Mouse (Mus musculus): ENCODE results near the gene Srgap3.

Gene Srgap3

DNA sequence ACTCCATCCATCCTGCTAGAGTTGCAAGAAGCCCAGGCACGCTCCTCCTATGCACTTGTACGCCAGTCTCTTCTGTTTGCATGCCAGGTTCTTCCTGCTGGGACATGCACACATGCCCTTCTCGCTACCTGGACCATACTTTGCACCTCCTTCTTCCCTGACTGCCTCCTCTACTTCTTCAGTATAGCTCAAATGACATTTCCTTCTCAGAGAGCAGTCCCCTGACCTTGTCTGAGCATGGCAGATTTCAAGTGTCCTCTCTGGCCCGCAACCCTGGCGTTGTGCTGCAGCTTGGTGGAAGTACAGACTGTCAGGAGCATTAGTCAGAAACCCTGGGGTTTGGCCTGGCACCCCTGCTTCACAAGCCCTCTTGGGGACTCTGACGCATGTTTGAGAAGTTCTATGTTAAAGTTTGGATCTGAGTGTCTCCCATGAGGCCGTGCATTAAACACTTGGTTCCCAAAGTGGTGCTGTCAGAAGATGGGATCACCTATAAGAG lies 128.6 kb downstream of the Srgap3 start:
- no peak for DNase-seq (ENCODE audit: low read depth, low spot score)

GRCm38 (mm10) chr6:112815604-112816003 lies 131.5 kb downstream of the Srgap3 start:
- DNase-seq (ENCODE audit: low read depth, low spot score), result no peak

DNA sequence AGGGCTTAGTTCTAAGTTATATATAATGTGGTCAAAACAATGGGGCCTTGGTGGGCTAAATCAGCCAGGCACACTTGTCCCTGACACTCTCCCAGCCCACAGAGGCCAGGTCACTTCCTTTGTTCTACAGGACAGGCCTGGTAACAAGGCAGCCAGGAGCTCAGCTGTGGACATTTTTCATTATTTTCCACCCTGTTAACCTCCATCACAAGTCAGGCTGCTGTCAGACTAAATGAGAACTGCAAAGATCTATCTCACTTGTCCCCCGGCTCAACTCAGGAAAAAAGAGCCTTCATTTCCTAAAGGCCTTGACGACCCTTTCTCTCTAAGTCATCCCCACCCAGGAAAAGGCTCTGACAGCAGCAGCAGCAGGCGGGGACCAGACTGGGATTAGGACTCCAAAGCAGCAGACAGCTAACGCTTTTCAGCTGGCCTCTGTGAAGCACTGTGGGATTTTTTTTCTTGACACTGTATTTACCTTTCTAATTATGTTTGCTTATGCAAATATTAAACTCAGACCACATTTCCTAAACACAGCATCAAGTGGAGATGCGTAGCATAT lies 132.5 kb downstream of the Srgap3 start:
- no peak for DNase-seq (ENCODE audit: low read depth, low spot score)

DNA sequence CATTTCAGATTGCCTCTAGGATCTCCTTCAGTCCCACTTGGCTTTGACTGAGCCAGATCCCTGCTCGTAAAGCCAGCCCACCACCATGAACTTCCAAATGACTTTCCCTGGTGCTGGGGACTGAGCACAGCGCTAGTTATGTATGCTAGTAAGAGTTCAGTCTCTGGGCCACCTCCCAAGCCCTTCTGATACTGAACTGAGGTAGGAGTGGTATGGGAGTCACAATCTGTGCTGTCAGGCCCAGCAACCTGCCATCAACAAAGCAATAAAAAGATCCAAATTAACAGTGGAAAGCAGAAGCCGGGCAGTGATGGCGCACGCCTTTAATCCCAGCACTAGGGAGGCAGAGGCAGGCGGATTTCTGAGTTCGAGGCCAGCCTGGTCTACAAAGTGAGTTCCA lies 134.2 kb downstream of the Srgap3 start:
- no peak for DNase-seq (ENCODE audit: low read depth, low spot score)

DNA sequence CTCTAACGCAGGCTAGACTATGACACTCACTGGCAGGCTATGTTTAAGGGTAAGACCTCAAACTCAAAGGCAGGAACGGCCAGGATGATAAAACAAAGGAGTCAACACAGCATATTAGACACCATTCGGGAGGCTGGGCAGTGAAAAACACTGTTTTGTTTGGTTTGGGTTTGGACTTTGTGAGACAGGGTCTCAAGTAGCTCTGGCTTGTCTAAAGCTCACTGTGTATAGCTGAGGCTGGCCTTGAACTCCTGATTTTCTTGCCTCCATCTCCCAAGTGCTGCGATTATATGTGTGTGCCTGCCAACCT lies 136.6 kb downstream of the Srgap3 start:
- DNase-seq (ENCODE audit: low read depth, low spot score), result no peak

DNA sequence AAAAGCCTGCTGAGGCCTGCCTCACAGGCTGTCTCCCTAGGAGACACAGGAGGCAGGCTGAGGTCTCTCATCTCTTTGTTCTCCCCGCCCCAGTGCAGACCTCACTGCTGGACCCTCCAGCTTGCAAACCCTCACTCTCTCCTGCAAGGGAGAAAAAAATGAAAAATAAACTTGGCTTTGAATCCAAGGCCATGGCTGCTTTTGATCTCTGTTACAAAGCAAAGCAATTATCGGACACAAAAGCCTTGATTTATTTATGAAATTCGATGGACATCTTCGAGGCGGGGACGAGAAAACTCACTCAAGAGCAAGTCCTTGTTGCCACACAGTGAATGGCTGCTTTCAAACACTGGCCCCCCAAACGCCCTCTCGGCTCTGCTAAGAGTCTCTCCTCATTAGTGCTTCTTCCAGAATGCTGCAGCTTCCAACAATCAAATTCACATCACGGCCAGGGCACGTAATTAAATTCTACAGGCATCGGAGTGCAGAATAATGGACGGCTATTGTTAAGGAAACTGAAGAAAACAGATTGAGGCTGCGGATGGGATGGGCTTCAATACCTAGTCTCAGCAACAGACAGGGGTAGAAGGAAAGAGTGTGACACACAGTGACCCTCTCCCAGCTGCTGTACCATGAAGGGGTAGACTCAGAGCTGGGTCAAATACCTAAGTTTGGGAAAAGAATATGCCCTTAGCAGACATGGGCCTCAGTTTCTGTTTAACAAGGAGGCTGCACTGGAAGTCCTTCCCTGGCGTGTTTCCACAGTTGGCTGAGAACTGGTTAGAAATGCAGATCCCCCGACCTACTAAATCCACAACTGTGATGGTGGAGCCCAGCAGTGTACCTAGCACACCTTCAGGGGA lies 137.2 kb downstream of the Srgap3 start:
- DNase-seq (ENCODE audit: low read depth, low spot score), result no peak

- DNase-seq (ENCODE audit: low read depth, low spot score), result no peak
These were observed 138.3 kb downstream of the Srgap3 start for GRCm38 (mm10) chr6:112808738-112809137.

- DNase-seq (ENCODE audit: low read depth, low spot score), result no peak
These were observed 145.1 kb downstream of the Srgap3 start for GRCm38 (mm10) chr6:112801917-112802316.

- DNase-seq (ENCODE audit: low read depth, low spot score), result no peak
These were observed 148.7 kb downstream of the Srgap3 start for GRCm38 (mm10) chr6:112798378-112798777.

DNA sequence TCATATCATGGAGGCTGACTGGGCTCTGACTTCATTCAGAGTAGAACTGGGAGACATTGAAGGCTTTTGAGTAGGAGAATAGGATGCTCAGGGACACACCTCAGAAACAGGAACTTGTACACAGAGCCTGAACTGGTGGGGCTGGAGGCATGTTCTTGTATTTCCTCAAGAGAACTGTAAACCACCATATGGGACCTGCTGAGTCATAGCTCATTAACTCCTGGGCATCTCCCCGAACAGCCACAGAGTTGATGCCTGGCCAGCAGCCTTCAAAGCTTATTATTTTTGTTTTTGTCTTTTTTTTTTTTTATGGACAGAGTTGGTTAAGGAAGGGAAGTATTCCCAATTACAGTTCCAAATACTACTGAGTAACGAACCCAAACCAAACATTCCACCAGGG lies 150.5 kb downstream of the Srgap3 start:
- DNase-seq (ENCODE audit: low read depth, low spot score), result no peak

DNA sequence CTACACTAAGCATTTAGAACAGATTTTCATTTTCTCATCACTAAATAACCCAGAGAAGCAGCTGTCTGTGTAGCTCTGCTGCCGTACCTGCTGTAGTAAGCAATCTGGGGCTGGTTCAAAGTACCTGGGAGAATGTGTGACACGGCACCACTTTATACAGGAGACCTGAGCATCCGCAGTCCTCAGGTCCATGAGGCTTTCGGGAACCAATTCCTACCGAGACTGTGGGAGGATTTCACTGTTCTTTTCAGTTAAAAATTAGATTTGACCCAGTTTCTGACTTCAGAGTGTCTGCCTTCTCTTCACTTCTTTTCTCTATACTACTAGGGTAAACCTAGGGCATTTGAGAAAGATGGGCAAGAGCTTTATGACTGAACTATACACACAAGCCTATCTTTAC lies 153.2 kb downstream of the Srgap3 start:
- DNase-seq (ENCODE audit: low read depth, low spot score), result no peak

- no peak for DNase-seq (ENCODE audit: low read depth, low spot score)
These were observed 157.2 kb downstream of the Srgap3 start for GRCm38 (mm10) chr6:112789901-112790300.

DNA sequence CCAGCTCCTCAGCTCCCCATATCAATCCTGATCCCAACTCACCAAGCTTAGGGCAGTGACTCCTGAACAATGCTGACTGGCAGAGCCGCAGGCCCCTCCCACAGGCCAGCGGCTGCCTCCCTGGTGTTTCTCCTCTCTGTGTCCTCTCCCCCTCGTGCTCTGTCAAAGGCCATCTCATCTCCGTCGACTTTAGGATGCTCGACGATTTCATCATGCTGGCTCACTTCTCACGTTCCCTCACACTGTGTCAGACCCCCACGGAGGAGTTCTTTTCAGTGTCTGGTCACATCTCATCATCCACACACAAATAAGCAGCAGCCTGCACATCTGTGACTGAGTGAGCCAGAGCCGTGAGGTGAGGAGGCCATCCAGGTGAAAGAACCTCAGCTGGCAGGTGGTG lies 158.4 kb downstream of the Srgap3 start:
- no peak for DNase-seq (ENCODE audit: low read depth, low spot score)

GRCm38 (mm10) chr6:112788174-112788573 lies 158.9 kb downstream of the Srgap3 start:
- DNase-seq (ENCODE audit: low read depth, low spot score), result no peak

GRCm38 (mm10) chr6:112781409-112782093 lies 165.5 kb downstream of the Srgap3 start:
- DNase-seq (ENCODE audit: low read depth, low spot score), result no peak

- DNase-seq (ENCODE audit: low read depth, low spot score), result no peak
These were observed 168.9 kb downstream of the Srgap3 start for GRCm38 (mm10) chr6:112778211-112778610.

DNA sequence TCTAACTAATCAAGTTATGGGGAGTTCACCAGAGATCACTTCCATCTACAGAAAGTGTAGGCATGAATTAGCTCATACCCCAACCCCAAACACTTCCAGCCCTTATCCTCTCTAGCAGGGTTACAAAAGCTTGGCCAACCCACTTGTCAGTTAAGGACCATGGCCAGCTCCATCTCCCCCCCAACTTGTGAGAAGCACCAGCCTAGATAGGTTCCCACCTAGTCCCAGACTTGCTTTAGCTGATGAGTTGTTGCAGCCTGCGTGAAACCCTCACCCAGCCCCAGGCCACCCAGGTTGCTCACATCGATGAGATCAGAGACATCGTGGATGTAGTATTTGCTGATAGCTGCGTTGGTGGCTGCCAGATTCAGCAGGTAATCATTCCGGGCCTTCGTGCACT lies 170.3 kb downstream of the Srgap3 start:
- no peak for DNase-seq (ENCODE audit: low read depth, low spot score)

- DNase-seq (ENCODE audit: low read depth, low spot score), result no peak
These were observed 173.3 kb downstream of the Srgap3 start for GRCm38 (mm10) chr6:112773754-112774153.

- DNase-seq (ENCODE audit: low read depth, low spot score), result no peak
These were observed 176.1 kb downstream of the Srgap3 start for GRCm38 (mm10) chr6:112770996-112771395.

GRCm38 (mm10) chr6:112758541-112758940 lies 188.5 kb downstream of the Srgap3 start:
- no peak for DNase-seq (ENCODE audit: low read depth, low spot score)

DNA sequence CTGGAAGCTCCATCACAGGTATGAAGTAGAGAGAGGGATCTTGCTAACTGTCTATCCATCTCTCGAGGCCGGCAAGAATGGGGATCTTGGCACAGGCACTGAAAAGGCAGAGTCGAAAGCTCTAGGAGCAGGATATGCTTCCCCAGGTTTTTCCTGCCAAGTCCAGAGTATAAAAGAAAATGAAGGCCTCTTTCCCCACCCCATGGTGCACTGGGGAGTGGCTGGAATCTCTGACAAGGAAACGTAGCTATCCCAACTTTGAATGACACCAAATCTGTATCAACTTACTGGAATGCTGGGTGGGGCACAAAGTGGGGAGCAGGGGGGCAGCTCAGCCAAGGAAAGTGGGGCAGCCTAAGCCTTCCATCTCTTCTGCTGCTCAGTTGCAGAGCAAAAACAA lies 190.2 kb downstream of the Srgap3 start:
- DNase-seq (ENCODE audit: low read depth, low spot score), result no peak

- no peak for DNase-seq (ENCODE audit: low read depth, low spot score)
These were observed 192.1 kb downstream of the Srgap3 start for GRCm38 (mm10) chr6:112754994-112755393.

DNA sequence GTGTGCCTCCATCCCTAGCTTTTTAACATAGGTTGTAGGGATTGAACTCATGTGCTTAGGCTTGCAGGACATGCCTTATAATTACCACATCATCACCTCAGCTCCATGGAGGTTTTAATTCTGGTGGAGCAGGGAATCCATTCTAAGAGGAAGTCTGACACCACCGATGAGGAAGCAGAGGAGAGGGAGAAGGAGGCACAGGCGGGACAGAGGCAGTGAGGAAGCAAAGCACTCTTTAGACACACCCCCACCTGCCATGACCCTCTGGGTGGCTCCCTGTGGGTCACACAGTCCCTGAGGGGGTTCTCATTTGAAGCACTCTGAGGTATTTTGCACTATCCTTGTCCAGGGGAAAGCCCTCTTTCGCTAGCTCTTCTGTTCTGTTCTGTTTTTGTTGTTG lies 194.5 kb downstream of the Srgap3 start:
- DNase-seq (ENCODE audit: low read depth, low spot score), result no peak

Data from retina, postnatal 7 days (tissue).